Mouse (Mus musculus): ENCODE measurements at regions not wholly inside any gene's neighbourhood (a gene's known extent, or its start where the extent isn't known, plus 50 kb on each side); places are given as distances from the start of the nearest gene placed in this dataset.

GRCm38 (mm10) chr14:58202607-58203295 is 132.4 kb downstream of the Fgf9 start:
- DNase-seq = no peak

- no peak for DNase-seq
These were observed 119.6 kb downstream of the Fgf9 start for GRCm38 (mm10) chr14:58189948-58190347.

DNA sequence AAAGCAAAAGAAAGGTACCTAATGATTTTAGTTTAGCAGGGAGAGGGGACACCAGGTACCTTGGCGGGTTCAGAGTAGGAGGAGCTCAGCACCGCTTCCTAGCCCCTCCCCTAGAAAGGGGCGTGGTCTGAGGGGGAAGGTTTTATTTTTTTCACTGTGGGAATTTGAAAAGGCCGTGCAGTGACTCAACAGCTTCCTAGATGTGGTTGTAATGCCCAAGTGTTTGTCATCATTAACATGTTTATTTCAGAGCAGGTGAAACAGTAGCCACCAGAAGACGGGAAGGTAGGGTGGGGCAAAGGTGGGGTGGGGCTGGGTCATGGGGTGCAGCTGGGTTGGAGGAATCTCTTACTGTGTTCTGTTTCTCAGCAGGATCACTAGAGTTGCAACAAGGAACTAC is 112.5 kb downstream of the Fgf9 start:
- no peak for DNase-seq

GRCm38 (mm10) chr14:58180724-58181123 is 110.4 kb downstream of the Fgf9 start:
- DNase-seq = no peak

DNA sequence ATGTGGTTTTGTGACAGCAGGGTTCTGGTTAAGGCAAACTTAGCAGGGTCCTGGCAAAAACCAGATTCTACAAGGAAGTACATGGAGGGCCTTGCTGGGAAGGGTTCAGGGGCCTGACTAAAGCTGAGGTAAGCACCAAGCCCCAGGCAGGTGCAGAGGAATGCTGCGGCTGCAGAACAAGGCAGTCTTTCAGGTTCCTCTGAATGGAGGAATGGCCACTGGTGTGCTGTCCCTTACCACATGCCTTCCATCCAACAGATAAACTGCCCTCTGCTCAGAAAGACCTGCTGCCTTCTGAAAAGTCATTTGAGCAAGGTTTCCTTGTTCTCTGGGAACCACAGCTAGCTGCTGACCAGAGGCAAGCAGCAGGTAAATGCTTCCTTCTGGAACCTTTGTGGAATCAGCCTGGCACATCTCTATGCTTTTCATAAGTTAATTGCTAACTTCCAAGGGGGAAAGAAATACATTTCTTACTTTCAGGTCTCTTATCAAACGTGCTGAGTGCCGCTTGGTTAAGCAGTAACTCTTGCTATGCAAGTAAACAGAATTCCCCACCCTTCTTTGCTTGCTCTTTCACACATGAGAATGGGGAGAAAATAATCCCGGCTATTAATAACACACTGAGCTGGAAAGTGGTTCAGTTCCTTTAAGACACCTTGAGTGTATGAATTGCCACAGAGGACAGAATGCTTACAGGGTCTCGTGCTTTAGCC is 105.5 kb downstream of the Fgf9 start:
- no peak for DNase-seq

GRCm38 (mm10) chr14:58174512-58174911 is 104.2 kb downstream of the Fgf9 start:
- no peak for DNase-seq

DNA sequence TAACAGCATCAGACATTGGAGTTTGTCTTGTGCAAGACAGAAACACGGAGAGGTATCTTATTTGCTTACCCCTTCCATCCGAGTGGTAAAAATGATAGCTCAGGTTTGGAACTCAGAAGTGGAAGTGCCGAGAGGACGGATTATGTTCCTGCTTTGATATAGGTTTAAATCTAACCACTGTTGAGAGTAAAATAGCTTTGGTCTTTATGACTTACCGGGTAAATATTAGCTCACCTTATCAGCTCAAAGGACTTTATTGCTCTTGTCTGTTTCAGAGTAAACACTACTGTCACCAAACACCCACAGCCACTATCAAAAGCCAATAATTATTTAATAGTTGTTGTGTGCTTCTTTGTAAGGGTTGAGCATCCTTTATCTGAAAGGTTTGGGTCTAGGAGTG is 98.6 kb downstream of the Fgf9 start:
- no peak for DNase-seq

Measured in adrenal gland, postnatal 36 days (tissue).